Comparison of ENCODE assay signal across 8 mouse cellular contexts in genomic region chr5:139826357-139827055, GRCm38 (mm10). TPM values are rescaled to one million over a fixed set of nuclear protein-coding genes. Genes with fewer than 3 reads are reported as not detected.
DNase-seq lines count a peak whose midpoint lies in the region; ATAC-seq and TF ChIP-seq lines count a peak whose summit lies in the region.

Gm26938 (minus strand) TSS chr5:139826407.
Psmg3 (minus strand) TSS chr5:139826885.

- TF ChIP-seq EP300 in stomach, postnatal 0 days (optimal IDR thresholded peaks at IDR 0.05): no peak

- peak within 1 kb of the TSS; percentile 88 for H3K4me3 ChIP-seq in forebrain, embryonic 13.5 days
- H3K4me3 ChIP-seq in liver, embryonic 16.5 days (ENCODE audit: low read depth, low read length): peak within 1 kb of the TSS; percentile 93
- peak within 1 kb of the TSS; percentile 90 for H3K4me3 ChIP-seq in neural tube, embryonic 12.5 days
- peak within 1 kb of the TSS; percentile 80 for H3K4me3 ChIP-seq in stomach, postnatal 0 days (ENCODE audit: low read depth, low read length)

- H3K36me3 ChIP-seq in forebrain, embryonic 13.5 days (ENCODE audit: poor library complexity, severe bottlenecking): peaks cover 24% of the 10 kb centered on the region
- H3K36me3 ChIP-seq in liver, embryonic 16.5 days (ENCODE audit: control insufficient read depth, insufficient read depth): peaks cover 6% of the 10 kb centered on the region; the same call in 1 of the 2 replicates
- peaks cover 24% of the 10 kb centered on the region for H3K36me3 ChIP-seq in neural tube, embryonic 12.5 days
- peaks cover 8% of the 10 kb centered on the region; the same call in 1 of the 2 replicates for H3K36me3 ChIP-seq in stomach, postnatal 0 days (ENCODE audit: control insufficient read depth, insufficient read depth, low read length)

- peak within 1 kb of the TSS; percentile 95 for H3K4me2 ChIP-seq in forebrain, embryonic 13.5 days
- H3K4me2 ChIP-seq in liver, embryonic 16.5 days (ENCODE audit: low read depth, low read length): peak within 1 kb of the TSS; percentile 91
- peak within 1 kb of the TSS; percentile 96 for H3K4me2 ChIP-seq in neural tube, embryonic 12.5 days (replicated peaks)
- peak within 1 kb of the TSS; percentile 67 for H3K4me2 ChIP-seq in stomach, postnatal 0 days (replicated peaks; ENCODE audit: low read depth)

- TF ChIP-seq CTCF in stomach, postnatal 0 days (IDR thresholded peaks at IDR 0.05; ENCODE audit: low read depth): no peak

- peak within 1 kb of the TSS; percentile 76 for H3K27ac ChIP-seq in forebrain, embryonic 13.5 days
- peak within 1 kb of the TSS; percentile 85 for H3K27ac ChIP-seq in liver, embryonic 16.5 days (ENCODE audit: low read length)
- peak within 1 kb of the TSS; percentile 47; the same call in 1 of the 2 replicates for H3K27ac ChIP-seq in neural tube, embryonic 12.5 days
- H3K27ac ChIP-seq in stomach, postnatal 0 days (replicated peaks): peak within 1 kb of the TSS; percentile 70

- WGBS in forebrain, embryonic 13.5 days: under 1% methylated on average over 43 of the region's 43 CpGs
- WGBS in liver, embryonic 16.5 days (ENCODE audit: insufficient replicate concordance): under 1% methylated on average over 43 of the region's 43 CpGs
- under 1% methylated on average over 43 of the region's 43 CpGs for WGBS in neural tube, embryonic 12.5 days
- under 1% methylated on average over 43 of the region's 43 CpGs for WGBS in stomach, postnatal 0 days

- no peaks in the 10 kb centered on the region for H3K9me3 ChIP-seq in forebrain, embryonic 13.5 days (replicated peaks)
- no peaks in the 10 kb centered on the region for H3K9me3 ChIP-seq in liver, embryonic 16.5 days (replicated peaks; ENCODE audit: control insufficient read depth, low read length)
- H3K9me3 ChIP-seq in neural tube, embryonic 12.5 days: no peaks in the 10 kb centered on the region
- H3K9me3 ChIP-seq in stomach, postnatal 0 days (ENCODE audit: control insufficient read depth, low read length): no peaks in the 10 kb centered on the region

- peak; percentile 88 for DNase-seq in ES-CJ7 (ENCODE audit: low read depth, low spot score)
- DNase-seq in heart, postnatal 10 days: peak; percentile 95 to 98
- DNase-seq in kidney, postnatal 4 days: peak; percentile 91 to 92
- DNase-seq in stomach, postnatal 0 days (ENCODE audit: low spot score): peak; percentile 90

- peaks cover 12% of the 10 kb centered on the region for H3K4me1 ChIP-seq in forebrain, embryonic 13.5 days
- H3K4me1 ChIP-seq in liver, embryonic 16.5 days (ENCODE audit: control insufficient read depth, low read depth, low read length): peaks cover 20% of the 10 kb centered on the region
- H3K4me1 ChIP-seq in neural tube, embryonic 12.5 days: peaks cover 23% of the 10 kb centered on the region
- peaks cover 3% of the 10 kb centered on the region for H3K4me1 ChIP-seq in stomach, postnatal 0 days (replicated peaks; ENCODE audit: control insufficient read depth, insufficient read depth)

- peak; percentile 72; the same call in 1 of the 2 replicates for ATAC-seq in cerebellum, adult (ENCODE audit: insufficient number of reproducible peaks, low FRiP score, low TSS enrichment)
- ATAC-seq in forebrain, embryonic 13.5 days: peak; percentile 84
- peak; percentile 87 for ATAC-seq in liver, embryonic 16.5 days (ENCODE audit: low read depth)
- ATAC-seq in neural tube, embryonic 12.5 days (ENCODE audit: low FRiP score, low read depth): peak; percentile 79
- peak; percentile 72 for ATAC-seq in stomach, postnatal 0 days (ENCODE audit: low FRiP score, low TSS enrichment)

- peak within 1 kb of the TSS; percentile 84 for H3K9ac ChIP-seq in forebrain, embryonic 13.5 days
- peak within 1 kb of the TSS; percentile 91 for H3K9ac ChIP-seq in liver, embryonic 16.5 days (ENCODE audit: low read depth, low read length)
- H3K9ac ChIP-seq in neural tube, embryonic 12.5 days: peak within 1 kb of the TSS; percentile 81
- peak within 1 kb of the TSS; percentile 87 for H3K9ac ChIP-seq in stomach, postnatal 0 days (ENCODE audit: low read length)

- H3K27me3 ChIP-seq in forebrain, embryonic 13.5 days: no peaks in the 10 kb centered on the region
- no peaks in the 10 kb centered on the region for H3K27me3 ChIP-seq in liver, embryonic 16.5 days (ENCODE audit: control insufficient read depth, insufficient read depth, low read depth, low read length)
- H3K27me3 ChIP-seq in neural tube, embryonic 12.5 days (replicated peaks): no peaks in the 10 kb centered on the region
- no peaks in the 10 kb centered on the region for H3K27me3 ChIP-seq in stomach, postnatal 0 days (ENCODE audit: control insufficient read depth, insufficient read depth, low read length)

- intact Hi-C loops in heart, postnatal 10 days (cut with DNase I): no loop called here

RNA-seq across cellular contexts. Expression of gene Gm26938, which starts in this region (rescaled TPM):
- not detected in 2 replicates for polyA plus RNA-seq in forebrain, embryonic 13.5 days (2015; fragmentation: Nextera tagmentation; extraction: Ambion mirVana)
- not detected for total RNA-seq in heart, postnatal 10 days (2021)
- 0.14 TPM in 1 of 2 replicates, not detected in the other for polyA plus RNA-seq in liver, embryonic 16.5 days (2015; fragmentation: Nextera tagmentation; extraction: Ambion mirVana)
- not detected in 2 replicates for polyA plus RNA-seq in neural tube, embryonic 12.5 days (2016; fragmentation: Nextera tagmentation; extraction: Ambion mirVana)
- polyA plus RNA-seq in stomach, postnatal 0 days (2015; fragmentation: Nextera tagmentation; extraction: Ambion mirVana): not detected in 2 replicates

RNA-seq across cellular contexts. Expression of gene Psmg3, which starts in this region (rescaled TPM):
- polyA plus RNA-seq in forebrain, embryonic 13.5 days (2015; fragmentation: Nextera tagmentation; extraction: Ambion mirVana): 85.5 and 88.5 TPM in 2 replicates
- 10 to 100 TPM; 11.9 to 13.5 TPM for total RNA-seq in heart, postnatal 10 days (2021)
- polyA plus RNA-seq in liver, embryonic 16.5 days (2015; fragmentation: Nextera tagmentation; extraction: Ambion mirVana): 35.6 and 37.7 TPM in 2 replicates
- 68.5 and 70.2 TPM in 2 replicates for polyA plus RNA-seq in neural tube, embryonic 12.5 days (2016; fragmentation: Nextera tagmentation; extraction: Ambion mirVana)
- polyA plus RNA-seq in stomach, postnatal 0 days (2015; fragmentation: Nextera tagmentation; extraction: Ambion mirVana): 50.6 and 51.0 TPM in 2 replicates

Comparison
In these comparisons a context has a peak if more than half of its experiments do, and no peak if none do; other contexts are left out.
1. Peak in every context shown above with its lines: DNase-seq, ATAC-seq, H3K4me3 ChIP-seq and H3K27ac ChIP-seq.